Mouse (Mus musculus): ENCODE results near the gene Olfr63.
"Not testable (repeated sequence)": the region's sequence is repeated elsewhere in the genome, so short reads cannot be mapped to it uniquely, and the experiment has no call there.

Gene Olfr63

GRCm38 (mm10) chr17:33264376-33264775 is at the start of gene Olfr63:
Olfr63 (plus strand) TSS chr17:33264676.
- DNase-seq (ENCODE audit: low read depth, low spot score) = no peak

- DNase-seq (ENCODE audit: low read depth, low spot score) = no peak
These were observed 42.9 kb upstream of the Olfr63 start, which contains the start of gene Olfr1564 for GRCm38 (mm10) chr17:33221590-33221989. Olfr1564 (minus strand) TSS chr17:33221690.

- DNase-seq (ENCODE audit: low read depth, low spot score) = not testable (repeated sequence)
These were observed 27.8 kb upstream of the Olfr63 start for GRCm38 (mm10) chr17:33236646-33237045.

GRCm38 (mm10) chr17:33254530-33255318 is 9.8 kb upstream of the Olfr63 start, which contains the start of gene Zfp955a:
Zfp955a (minus strand) TSS chr17:33255145.
- not testable (repeated sequence) for DNase-seq (ENCODE audit: low read depth, low spot score)

DNA sequence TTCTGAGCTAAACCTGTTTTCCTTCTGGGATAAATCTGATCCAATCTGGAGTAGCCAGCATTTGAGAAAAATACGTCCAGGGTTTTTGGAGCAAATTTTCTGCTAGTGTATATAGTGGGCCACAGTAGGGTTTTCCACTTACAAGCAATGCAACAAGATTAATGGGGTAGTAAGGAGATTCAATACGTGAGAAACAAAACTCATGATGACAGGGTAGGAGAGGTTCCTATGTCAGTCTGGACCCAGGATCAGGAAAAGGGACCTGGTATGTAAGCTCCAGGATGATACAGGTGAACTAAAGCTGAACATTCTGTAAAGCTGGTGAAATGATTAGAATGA is 9.2 kb upstream of the Olfr63 start:
- not testable (repeated sequence) for DNase-seq (ENCODE audit: low read depth, low spot score)

- no peak for DNase-seq (ENCODE audit: low read depth, low spot score)
These were observed 4.4 kb downstream of the Olfr63 start for GRCm38 (mm10) chr17:33268907-33269306.

GRCm38 (mm10) chr17:33289039-33289875 is 24.8 kb downstream of the Olfr63 start, which contains the start of gene Zfp955b:
Zfp955b (plus strand) TSS chr17:33289544.
- DNase-seq (ENCODE audit: low read depth, low spot score) = not testable (repeated sequence)

GRCm38 (mm10) chr17:33289876-33290149 is 25.3 kb downstream of the Olfr63 start:
- DNase-seq (ENCODE audit: low read depth, low spot score) = not testable (repeated sequence)
